13 mouse cellular contexts compared by ENCODE assay signal in the genomic region with DNA sequence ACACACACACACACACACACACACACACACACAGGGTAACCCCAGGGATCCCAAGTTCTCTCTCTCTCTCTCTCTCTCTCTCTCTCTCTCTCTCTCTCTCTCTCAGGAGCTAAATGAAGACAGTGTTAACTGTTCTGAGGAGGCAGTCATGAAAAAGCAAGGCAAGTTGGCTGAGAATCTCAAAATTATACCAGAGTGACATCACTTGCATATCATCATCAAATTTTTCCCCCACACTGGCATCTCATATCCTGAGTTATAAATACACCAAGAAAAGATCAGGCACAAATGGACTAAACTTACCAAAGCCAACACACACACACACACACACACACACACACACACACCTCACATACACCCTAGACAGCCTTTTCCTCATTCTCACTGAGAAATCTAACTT.
"Had no signal": no experiment of that assay in that cellular context is flagged by ENCODE, and none has a peak within 500 bp of the region (broad histone marks: within the 10 kb centered on the region; RNA-seq: fewer than 3 reads in every experiment).

No protein-coding gene starts in this region.

- DNase-seq: gastrocnemius, postnatal 14 days; gastrocnemius, postnatal 36 days; heart, adult 2 months; heart, postnatal 14 days; heart, postnatal 36 days; kidney, adult 11 months; kidney, adult 2 months; kidney, adult 9 months; kidney, postnatal 14 days; kidney, postnatal 36 days; layer of hippocampus, adult 9-11 months; layer of hippocampus, postnatal 36 days; left cerebral cortex, postnatal 4 days had no signal
